Mouse (Mus musculus): ENCODE results near the gene Mcee. TPM values are rescaled to one million over a fixed set of nuclear protein-coding genes. Genes with fewer than 3 reads are reported as not detected.

Gene Mcee
- total RNA-seq, 2 experiments from 2014 or later, result 35.1 to 38.9 TPM

- DNase-seq (ENCODE audit: extremely low spot score in 1 of 2, low spot score in 2 of 2), result no peak
- intact Hi-C loops (cut with DNase I), result no loop called here
Measured at GRCm38 (mm10) chr7:64400725-64401124, 8.3 kb downstream of the Mcee start.

DNA sequence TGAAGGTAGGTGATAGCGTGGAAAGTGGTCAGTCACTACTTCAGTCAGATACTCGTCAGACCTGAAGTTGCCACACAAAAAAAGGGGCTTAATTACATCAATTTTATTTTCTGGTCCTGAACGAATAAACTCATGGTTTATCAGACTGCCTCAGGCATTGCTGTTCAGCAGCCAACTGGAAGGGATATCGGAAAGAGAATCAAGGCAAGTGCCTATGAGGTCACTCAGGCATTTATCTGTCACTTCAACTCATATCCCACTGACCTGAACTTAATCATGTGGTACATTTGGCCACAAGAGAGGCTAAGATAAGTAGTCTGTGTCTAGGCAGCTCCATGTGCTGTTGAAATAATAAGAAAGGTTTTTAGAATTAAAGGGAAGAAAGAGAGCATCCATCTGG is 10.0 kb downstream of the Mcee start:
- no peak for DNase-seq (ENCODE audit: extremely low spot score in 1 of 2, low spot score in 2 of 2)
- intact Hi-C loops (cut with DNase I), result no loop called here

GRCm38 (mm10) chr7:64403989-64404388 is 11.6 kb downstream of the Mcee start:
- DNase-seq (ENCODE audit: extremely low spot score in 1 of 2, low spot score in 2 of 2), result no peak
- intact Hi-C loops (cut with DNase I), result no loop called here

- DNase-seq (ENCODE audit: extremely low spot score in 1 of 2, low spot score in 2 of 2), result no peak
- intact Hi-C loops (cut with DNase I), result no loop called here
Measured at GRCm38 (mm10) chr7:64424861-64425260, 32.5 kb downstream of the Mcee start.

DNA sequence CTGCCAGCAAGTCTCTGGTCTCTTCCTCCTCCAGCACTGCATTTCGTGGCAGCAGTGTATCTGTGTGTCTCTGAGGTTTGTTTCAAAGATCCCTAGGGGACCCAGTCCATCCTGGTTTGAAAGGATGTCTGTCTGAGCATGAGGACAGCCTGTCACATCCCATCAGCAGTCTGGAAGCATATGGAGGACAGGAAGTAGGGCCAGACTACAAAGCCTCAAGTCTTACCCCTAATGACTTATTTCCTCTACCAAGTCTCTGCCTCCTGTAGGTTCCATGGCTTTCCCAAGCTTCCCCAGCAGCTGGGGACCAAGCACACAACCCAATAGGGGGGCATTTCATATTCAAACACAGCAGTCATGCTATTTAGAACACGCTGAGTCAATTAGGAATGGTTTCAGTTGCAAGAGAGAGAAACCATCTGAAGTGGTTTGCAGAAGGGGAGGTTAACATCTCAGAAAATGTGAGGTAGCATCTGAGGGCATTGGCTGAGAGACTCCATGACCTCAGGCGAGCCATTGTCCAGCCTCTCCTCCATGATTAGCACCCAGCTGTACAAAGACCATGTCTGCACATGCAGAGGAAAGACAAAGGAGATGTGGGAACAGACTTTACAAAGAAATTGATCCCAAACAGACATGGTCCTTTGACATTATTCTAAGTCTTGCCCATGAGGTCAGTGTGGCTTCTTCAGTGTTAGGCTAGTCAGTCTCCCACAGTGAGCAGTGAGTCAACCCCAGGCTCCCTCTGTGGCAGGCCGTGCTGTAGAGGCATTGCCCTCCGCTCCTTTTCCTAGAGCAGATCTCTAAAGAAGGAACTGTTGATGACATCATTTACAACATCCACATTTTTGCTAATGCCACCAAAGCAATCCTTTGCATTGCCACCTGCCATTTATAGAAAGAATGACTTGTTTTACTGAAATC is 47.5 kb downstream of the Mcee start:
- intact Hi-C loops (cut with DNase I), result no loop called here
- no peak for DNase-seq (ENCODE audit: extremely low spot score in 1 of 2, low spot score in 2 of 2)

DNA sequence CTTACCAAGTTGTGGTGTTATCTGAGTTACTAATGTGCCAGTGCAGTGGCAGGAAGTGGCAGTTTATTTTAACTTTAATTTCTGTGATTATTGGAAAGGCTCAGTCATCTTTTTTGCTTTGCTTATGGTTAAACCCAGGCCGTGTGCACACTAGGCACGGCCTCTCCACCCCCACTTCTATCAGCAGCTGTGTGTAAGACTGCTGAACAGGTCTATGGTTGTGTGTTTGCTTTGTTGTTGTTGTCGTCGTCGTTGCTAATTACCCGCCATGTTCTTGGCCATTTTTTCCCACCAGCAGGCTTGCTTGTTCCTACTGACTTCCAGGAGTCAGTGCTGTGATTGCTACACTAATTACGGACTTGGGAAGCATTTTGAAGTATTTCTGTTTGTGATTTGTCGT is 48.1 kb downstream of the Mcee start:
- intact Hi-C loops (cut with DNase I), result no loop called here
- no peak for DNase-seq (ENCODE audit: extremely low spot score in 1 of 2, low spot score in 2 of 2)

DNA sequence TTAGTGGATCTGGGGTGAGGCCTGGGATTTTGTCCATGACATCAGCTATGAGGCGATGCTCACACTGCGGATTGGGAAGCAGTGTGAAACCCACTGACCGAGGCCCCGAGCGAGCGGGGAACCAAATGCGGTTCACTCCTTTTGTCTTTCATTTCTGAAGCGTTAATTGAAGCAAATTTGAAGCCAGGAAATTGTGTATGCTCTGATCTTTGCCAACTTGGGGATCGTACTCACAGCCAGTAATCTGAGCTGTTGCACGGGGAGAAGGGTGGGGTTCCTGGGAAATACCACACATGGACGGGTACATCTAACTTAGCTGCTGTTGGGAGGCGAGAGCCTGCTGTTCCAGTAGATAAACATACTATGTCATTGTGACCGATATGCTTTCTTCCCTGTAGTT is 58.2 kb downstream of the Mcee start:
- intact Hi-C loops (cut with DNase I), result no loop called here
- no peak for DNase-seq (ENCODE audit: extremely low spot score in 1 of 2, low spot score in 2 of 2)

GRCm38 (mm10) chr7:64451441-64451840 is 59.0 kb downstream of the Mcee start:
- DNase-seq (ENCODE audit: extremely low spot score in 1 of 2, low spot score in 2 of 2), result peak; percentile 62 to 72
- intact Hi-C loops (cut with DNase I), result no loop called here

DNA sequence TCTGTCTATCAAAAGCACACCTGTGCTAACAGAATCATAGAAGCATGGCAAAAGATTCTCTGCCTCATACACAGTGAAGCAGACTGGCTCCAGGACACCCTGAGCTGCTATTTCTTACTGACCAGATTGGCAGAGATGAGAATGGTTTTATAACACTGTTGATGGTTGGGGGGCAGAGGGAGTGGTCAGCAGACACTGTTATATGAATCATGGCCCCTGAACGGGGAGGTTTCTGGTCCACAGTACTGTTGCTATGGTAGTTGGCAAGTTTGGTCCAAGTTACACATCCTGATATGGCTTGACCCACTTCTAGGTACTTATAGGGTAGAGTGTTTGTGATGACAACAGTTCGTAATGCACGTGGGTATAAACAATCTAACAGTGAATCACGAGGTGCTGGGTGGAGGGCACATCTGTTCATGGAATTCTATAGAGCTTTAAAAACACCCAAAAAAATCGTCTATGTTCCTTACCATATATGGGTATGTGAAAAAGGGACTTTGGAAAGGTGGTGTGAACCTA is 59.5 kb downstream of the Mcee start:
- no peak for DNase-seq (ENCODE audit: extremely low spot score in 1 of 2, low spot score in 2 of 2)
- intact Hi-C loops (cut with DNase I), result no loop called here

GRCm38 (mm10) chr7:64452471-64453222 is 60.2 kb downstream of the Mcee start:
- intact Hi-C loops (cut with DNase I), result no loop called here
- peak in 1 of 2 experiments; percentile 44 for DNase-seq (ENCODE audit: extremely low spot score in 1 of 2, low spot score in 2 of 2)

- intact Hi-C loops (cut with DNase I), result no loop called here
Measured at GRCm38 (mm10) chr7:64456176-64456575, 63.8 kb downstream of the Mcee start.

DNA sequence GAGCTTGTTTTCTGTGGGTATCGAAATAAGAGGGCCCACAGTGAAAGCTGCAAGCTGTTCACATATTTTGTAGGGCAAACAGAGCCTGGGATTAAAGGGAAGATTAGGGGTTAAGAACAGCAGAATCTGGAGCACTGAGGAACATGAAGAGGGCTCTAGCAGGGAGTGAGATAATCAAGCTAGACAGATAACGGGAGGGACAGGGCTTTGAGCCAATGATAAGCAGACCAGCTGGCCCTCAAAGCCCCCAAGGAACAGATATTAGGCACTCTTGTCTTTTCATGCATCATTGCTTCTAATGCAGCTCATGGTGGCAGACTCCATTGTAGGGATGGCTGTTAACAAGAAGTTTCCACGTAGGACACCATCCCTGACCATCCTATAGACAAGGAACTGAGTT is 64.3 kb downstream of the Mcee start:
- intact Hi-C loops (cut with DNase I), result no loop called here
- DNase-seq (ENCODE audit: extremely low spot score in 1 of 2, low spot score in 2 of 2), result no peak

More at GRCm38 (mm10) chr7:64456176-64456575, 63.8 kb downstream of the Mcee start:
- DNase-seq (ENCODE audit: extremely low spot score in 1 of 2, low spot score in 2 of 2), result no peak

DNA sequence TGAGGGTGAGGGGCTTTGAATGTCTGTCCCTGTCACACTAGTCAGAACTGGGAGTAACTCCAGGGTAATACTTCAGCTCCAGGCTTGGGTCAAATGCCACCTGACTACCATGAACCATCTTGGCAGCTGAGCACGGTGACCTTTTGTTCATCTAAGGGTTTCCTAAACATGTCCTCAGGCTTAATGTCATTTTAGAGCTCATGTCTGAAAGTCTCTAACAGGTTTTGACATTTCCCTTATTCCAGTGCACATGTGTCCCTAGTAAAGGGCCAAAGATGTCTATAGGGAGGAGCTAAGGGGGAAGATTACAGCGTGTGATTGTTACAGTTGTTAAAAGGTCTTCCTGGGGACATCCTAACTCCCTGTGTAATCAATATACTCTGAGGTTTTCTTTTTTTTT is 65.4 kb downstream of the Mcee start:
- intact Hi-C loops (cut with DNase I), result no loop called here
- DNase-seq (ENCODE audit: extremely low spot score in 1 of 2, low spot score in 2 of 2), result no peak

Other genes with a start within 250 kb of the Mcee start
- under 1 TPM; 0.81 to 0.89 TPM for gene Trpm1, start 238.8 kb upstream of the Mcee start, total RNA-seq (2021)
- gene Mtmr10, start 105.0 kb upstream of the Mcee start, total RNA-seq (2021), result 10 to 100 TPM; 14.5 to 16.9 TPM
- 1 to 10 TPM; 8.4 to 8.7 TPM for gene Fan1, start 18.5 kb upstream of the Mcee start, total RNA-seq (2021)
- 10 to 100 TPM; 18.5 to 18.6 TPM for gene Mphosph10, start 339 bp upstream of the Mcee start, total RNA-seq (2021)
- 100 to 1,000 TPM; 226 to 235 TPM for gene Apba2, start 109.1 kb downstream of the Mcee start, total RNA-seq (2021)